8 mouse cellular contexts compared by ENCODE assay signal in the genomic region with DNA sequence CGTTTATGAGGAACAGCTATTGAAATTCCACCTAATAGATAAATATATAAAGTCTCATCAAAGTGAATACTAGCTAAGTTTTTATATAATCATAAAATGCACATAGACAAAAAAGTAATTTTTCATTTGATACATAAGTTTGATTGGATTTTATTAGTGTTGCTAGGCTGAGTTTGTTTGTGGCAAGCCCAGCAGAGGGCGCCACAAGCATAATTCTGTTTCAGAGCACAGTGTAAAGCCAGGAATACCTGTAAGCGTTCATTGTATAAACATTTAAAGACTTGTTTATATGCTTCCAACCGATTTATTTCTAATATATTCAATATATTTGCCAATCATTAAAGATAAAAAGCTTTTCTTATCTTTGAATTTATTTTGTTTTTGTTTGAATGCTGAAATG. TPM values are rescaled to one million over a fixed set of nuclear protein-coding genes. Genes with fewer than 3 reads are reported as not detected.
A peak's percentile ranks its signal among the peaks of the same experiment; 100 is the strongest.
DNase-seq lines count a peak whose midpoint lies in the region; ATAC-seq and TF ChIP-seq lines count a peak whose summit lies in the region.

No protein-coding gene starts in this region.

- no peak overlapping the region for H3K27ac ChIP-seq in intestine, postnatal 0 days (ENCODE audit: low read depth, low read length)
- H3K27ac ChIP-seq in intestine, embryonic 16.5 days (ENCODE audit: low read length) = no peak overlapping the region
- H3K27ac ChIP-seq in ES-E14 (ENCODE audit: insufficient read depth, low read depth, low read length, poor library complexity, severe bottlenecking) = no peak overlapping the region
- no peak overlapping the region for H3K27ac ChIP-seq in bone marrow, adult 2 months (ENCODE audit: control insufficient read depth, insufficient read depth, low read depth, low read length, poor library complexity)
- H3K27ac ChIP-seq in embryonic facial prominence, embryonic 14.5 days (replicated peaks; ENCODE audit: low read depth, low read length) = no peak overlapping the region

- no peak for ATAC-seq in intestine, postnatal 0 days
- ATAC-seq in intestine, embryonic 16.5 days = no peak
- ATAC-seq in embryonic facial prominence, embryonic 14.5 days (ENCODE audit: low read depth) = no peak
- no peak for ATAC-seq in granulocyte monocyte progenitor cell, adult 5-6 weeks (replicated peaks; ENCODE audit: poor library complexity, severe bottlenecking)

- WGBS in intestine, postnatal 0 days = 27% methylated on average over 4 of the region's 4 CpGs
- WGBS in intestine, embryonic 16.5 days = 27% methylated on average over 4 of the region's 4 CpGs
- 35% methylated on average over 4 of the region's 4 CpGs for WGBS in bone marrow, adult 2 months
- WGBS in embryonic facial prominence, embryonic 14.5 days = 31% methylated on average over 4 of the region's 4 CpGs

- TF ChIP-seq CTCF in intestine, postnatal 0 days (IDR thresholded peaks at IDR 0.05; ENCODE audit: low read depth) = peak; percentile 83
- TF ChIP-seq CTCF in bone marrow, adult 2 months (IDR thresholded peaks at IDR 0.05; ENCODE audit: control insufficient read depth, insufficient read depth, low read length) = peak; percentile 47

- H3K27me3 ChIP-seq in intestine, postnatal 0 days (replicated peaks; ENCODE audit: control insufficient read depth, insufficient read depth, low read length) = no peaks in the 10 kb centered on the region
- H3K27me3 ChIP-seq in intestine, embryonic 16.5 days (replicated peaks; ENCODE audit: control insufficient read depth, insufficient read depth, low read length) = no peaks in the 10 kb centered on the region
- H3K27me3 ChIP-seq in embryonic facial prominence, embryonic 14.5 days (replicated peaks; ENCODE audit: control insufficient read depth, insufficient read depth, low read length) = no peaks in the 10 kb centered on the region

- H3K36me3 ChIP-seq in intestine, postnatal 0 days (ENCODE audit: control insufficient read depth, insufficient read depth) = no peaks in the 10 kb centered on the region
- no peaks in the 10 kb centered on the region for H3K36me3 ChIP-seq in intestine, embryonic 16.5 days (ENCODE audit: control insufficient read depth, insufficient read depth, low read length)
- no peaks in the 10 kb centered on the region for H3K36me3 ChIP-seq in ES-E14 (ENCODE audit: control insufficient read depth, insufficient read depth, low read length, poor library complexity, severe bottlenecking)
- no peaks in the 10 kb centered on the region for H3K36me3 ChIP-seq in embryonic facial prominence, embryonic 14.5 days (ENCODE audit: control insufficient read depth, insufficient read depth, low read length)

- in situ Hi-C loops in ES-E14 (cut with MboI; ENCODE audit: low sequenced_read_pairs in 2 of 2, unreplicated experiment in 2 of 2) = no loop called here

- H3K4me1 ChIP-seq in intestine, postnatal 0 days (replicated peaks; ENCODE audit: control insufficient read depth, insufficient read depth, low read length) = no peaks in the 10 kb centered on the region
- peaks cover 5% of the 10 kb centered on the region; the same call in 1 of the 2 replicates for H3K4me1 ChIP-seq in intestine, embryonic 16.5 days (ENCODE audit: control insufficient read depth, insufficient read depth, low read length)
- H3K4me1 ChIP-seq in ES-E14 (ENCODE audit: control insufficient read depth in 2 of 2, insufficient read depth in 2 of 2, low read length in 2 of 2, poor library complexity in 1 of 2) = no peaks in the 10 kb centered on the region
- H3K4me1 ChIP-seq in bone marrow, adult 2 months (ENCODE audit: control insufficient read depth, insufficient read depth, low read length) = no peaks in the 10 kb centered on the region
- no peaks in the 10 kb centered on the region for H3K4me1 ChIP-seq in embryonic facial prominence, embryonic 14.5 days (ENCODE audit: control insufficient read depth, insufficient read depth, low read length)

- no peak overlapping the region for H3K4me2 ChIP-seq in intestine, postnatal 0 days (replicated peaks; ENCODE audit: low read depth)
- no peak overlapping the region for H3K4me2 ChIP-seq in intestine, embryonic 16.5 days (ENCODE audit: low read depth, low read length)
- H3K4me2 ChIP-seq in embryonic facial prominence, embryonic 14.5 days (ENCODE audit: low read depth, low read length) = no peak overlapping the region

- H3K4me3 ChIP-seq in intestine, postnatal 0 days (ENCODE audit: low read depth, low read length) = no peak overlapping the region
- H3K4me3 ChIP-seq in intestine, embryonic 16.5 days (ENCODE audit: low read length) = no peak overlapping the region
- no peak overlapping the region for H3K4me3 ChIP-seq in ES-E14 (ENCODE audit: insufficient read depth in 1 of 2, low read depth in 1 of 2, low read length in 2 of 2, poor library complexity in 1 of 2, severe bottlenecking in 1 of 2)
- no peak overlapping the region for H3K4me3 ChIP-seq in bone marrow, adult 2 months (replicated peaks; ENCODE audit: control insufficient read depth, low read depth, low read length)
- no peak overlapping the region for H3K4me3 ChIP-seq in embryonic facial prominence, embryonic 14.5 days (ENCODE audit: low read depth, low read length)

- no peak overlapping the region for H3K9ac ChIP-seq in intestine, postnatal 0 days (ENCODE audit: low read depth, low read length)
- H3K9ac ChIP-seq in intestine, embryonic 16.5 days (ENCODE audit: low read depth, low read length) = no peak overlapping the region
- H3K9ac ChIP-seq in ES-E14 (ENCODE audit: insufficient read depth, low read depth, low read length, poor library complexity, severe bottlenecking) = no peak overlapping the region
- no peak overlapping the region for H3K9ac ChIP-seq in embryonic facial prominence, embryonic 14.5 days (ENCODE audit: low read depth, low read length)

- no peak for TF ChIP-seq POLR2A in bone marrow, adult 2 months (IDR thresholded peaks at IDR 0.05; ENCODE audit: borderline replicate concordance, control insufficient read depth, low read depth, low read length)

- H3K9me3 ChIP-seq in intestine, postnatal 0 days (ENCODE audit: control insufficient read depth) = no peaks in the 10 kb centered on the region
- no peaks in the 10 kb centered on the region for H3K9me3 ChIP-seq in intestine, embryonic 16.5 days (ENCODE audit: control insufficient read depth, low read length)
- H3K9me3 ChIP-seq in ES-E14 (ENCODE audit: control insufficient read depth, insufficient read depth, low read depth, low read length) = no peaks in the 10 kb centered on the region
- no peaks in the 10 kb centered on the region for H3K9me3 ChIP-seq in embryonic facial prominence, embryonic 14.5 days (ENCODE audit: control insufficient read depth, low read length)

- DNase-seq in ES-E14 (ENCODE audit: low read depth, low spot score) = peak; percentile 43
- DNase-seq in embryonic facial prominence, embryonic 14.5 days (ENCODE audit: low spot score) = peak; percentile 51
- peak; percentile 42 to 85 for DNase-seq in layer of hippocampus, postnatal 25 days (ENCODE audit: extremely low spot score in 1 of 2, low spot score in 1 of 2)
- peak; percentile 69 for DNase-seq in naive thymus-derived CD4-positive, alpha-beta T cell, adult 2 months (ENCODE audit: low read depth)

TF ChIP-seq in ES-E14, 5 proteins besides CTCF, POLR2A, EP300 and RAD21:
- TF ChIP-seq ZC3H11A (IDR thresholded peaks at IDR 0.05; ENCODE audit: borderline replicate concordance, low read depth, low read length) = peak; percentile 61; the same call in 1 of the 2 replicates
- TF ChIP-seq HCFC1 (IDR thresholded peaks at IDR 0.05; ENCODE audit: borderline replicate concordance, insufficient read depth, low read length) = no peak
- no peak for TF ChIP-seq CHD2 (IDR thresholded peaks at IDR 0.05; ENCODE audit: low read depth, low read length)
- TF ChIP-seq ZNF384 (IDR thresholded peaks at IDR 0.05; ENCODE audit: low read depth, low read length) = no peak
- TF ChIP-seq MAFK (IDR thresholded peaks at IDR 0.05; ENCODE audit: insufficient read depth, low read depth, low read length) = no peak

RNA-seq across cellular contexts. Expression of a gene that starts 26.3 kb away (rescaled TPM):
- polyA plus RNA-seq in intestine, postnatal 0 days (2015; fragmentation: Nextera tagmentation; extraction: Ambion mirVana) = 7.7 and 9.2 TPM in 2 replicates
- polyA plus RNA-seq in intestine, embryonic 16.5 days (2015; fragmentation: Nextera tagmentation; extraction: Ambion mirVana) = 15.3 and 16.4 TPM in 2 replicates
- total RNA-seq in ES-E14 (2012; rRNA removed) = 7.1 and 10.2 TPM in 2 replicates
- polyA plus RNA-seq in bone marrow, adult 2 months (2011; ENCODE audit: insufficient read depth, insufficient read length, low replicate concordance, missing spikeins) = 0.86 and 4.3 TPM in 2 replicates
- polyA plus RNA-seq in embryonic facial prominence, embryonic 14.5 days (2014; fragmentation: Nextera tagmentation; extraction: Ambion mirVana) = 9.9 and 10.1 TPM in 2 replicates
- total RNA-seq in layer of hippocampus, postnatal 25 days (2021) = 10 to 100 TPM; 11.8 to 13.5 TPM
- 4.7 and 8.4 TPM in 2 replicates for total RNA-seq in granulocyte monocyte progenitor cell, adult 5-6 weeks (2014; fragmentation: Nextera tagmentation)
- 3.6 and 5.5 TPM in 2 replicates for total RNA-seq in granulocyte monocyte progenitor cell, adult 5-6 weeks (2017)

RNA-seq across cellular contexts. Expression of a gene that starts 26.6 kb away (rescaled TPM):
- polyA plus RNA-seq in intestine, postnatal 0 days (2015; fragmentation: Nextera tagmentation; extraction: Ambion mirVana) = 13.7 and 13.8 TPM in 2 replicates
- 26.4 and 29.8 TPM in 2 replicates for polyA plus RNA-seq in intestine, embryonic 16.5 days (2015; fragmentation: Nextera tagmentation; extraction: Ambion mirVana)
- 14.3 and 16.6 TPM in 2 replicates for total RNA-seq in ES-E14 (2012; rRNA removed)
- 6.0 and 11.3 TPM in 2 replicates for polyA plus RNA-seq in bone marrow, adult 2 months (2011; ENCODE audit: insufficient read depth, insufficient read length, low replicate concordance, missing spikeins)
- polyA plus RNA-seq in embryonic facial prominence, embryonic 14.5 days (2014; fragmentation: Nextera tagmentation; extraction: Ambion mirVana) = 46.3 and 58.3 TPM in 2 replicates
- 100 to 1,000 TPM; 347 to 356 TPM for total RNA-seq in layer of hippocampus, postnatal 25 days (2021)
- total RNA-seq in granulocyte monocyte progenitor cell, adult 5-6 weeks (2014; fragmentation: Nextera tagmentation) = 29.3 and 39.9 TPM in 2 replicates
- 25.9 and 28.0 TPM in 2 replicates for total RNA-seq in granulocyte monocyte progenitor cell, adult 5-6 weeks (2017)
